Mouse (Mus musculus): Measurements from ENCODE around the gene Chmp2a. TPM values are rescaled to one million over a fixed set of nuclear protein-coding genes. Genes with fewer than 3 reads are reported as not detected.

The Chmp2a gene
- total RNA-seq, 2 experiments from 2014 or later, result 114 to 123 TPM

DNA sequence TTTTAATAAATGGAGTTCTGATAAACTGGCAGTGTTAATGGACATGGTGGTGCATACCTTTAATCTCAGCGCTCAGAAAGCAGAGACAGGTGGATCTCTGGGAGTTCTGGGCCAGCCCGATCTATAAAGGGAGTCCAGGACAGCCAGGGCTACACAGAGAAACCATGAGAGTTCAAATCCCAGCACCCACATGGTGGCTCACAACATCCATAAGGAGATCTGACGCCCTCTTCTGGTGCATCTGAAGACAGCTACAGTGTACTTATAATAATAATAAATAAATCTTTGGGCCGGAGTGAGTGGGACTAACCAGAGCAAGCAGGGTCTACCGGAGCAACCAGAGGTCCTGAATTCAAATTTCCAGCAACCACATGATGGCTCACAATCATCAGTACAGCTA, 31.2 kb downstream of the Chmp2a start:
- DNase-seq, result no peak

DNA sequence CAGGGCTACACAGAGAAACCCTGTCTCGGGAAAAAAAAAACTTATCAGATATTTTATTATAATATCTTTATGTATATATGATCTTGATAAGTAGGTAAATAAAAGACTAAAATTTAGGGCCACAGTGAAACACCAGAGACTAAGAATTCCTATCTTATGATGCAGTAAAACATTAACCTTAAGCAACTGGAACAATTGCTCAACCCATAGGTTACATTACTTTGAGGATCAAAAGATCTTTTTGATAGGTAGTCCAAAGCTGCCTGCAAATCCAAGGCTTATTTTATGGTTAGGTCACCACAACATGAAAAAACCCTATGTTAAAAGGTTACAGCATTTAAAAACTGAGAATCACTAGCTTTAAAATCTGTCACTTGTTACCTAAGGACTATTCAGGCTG, 33.0 kb downstream of the Chmp2a start:
- DNase-seq, result no peak

DNA sequence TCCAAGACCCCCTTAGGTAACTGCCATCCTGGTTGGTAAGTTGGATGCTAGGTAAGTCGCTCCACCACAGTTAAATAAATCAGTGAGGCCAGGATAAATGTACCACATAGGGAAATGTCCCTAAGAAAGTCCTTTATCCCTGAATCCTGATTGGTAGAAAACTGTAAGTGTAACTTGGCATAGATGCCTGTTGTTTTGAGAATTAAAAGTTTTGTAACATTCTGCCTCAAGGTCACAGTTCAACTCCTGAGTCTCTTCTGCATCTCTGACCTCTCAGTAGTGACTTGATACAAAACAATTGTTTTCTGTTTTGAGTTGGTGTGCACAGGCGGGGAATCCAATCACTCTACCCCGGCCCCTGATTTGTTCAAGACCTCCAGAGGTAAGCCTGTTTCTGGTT, 35.8 kb downstream of the Chmp2a start, which contains the start of gene Trim28:
Gene Trim28, plus strand, starts transcription at position 264 of the 400 bp plus-strand sequence.
- no peak for DNase-seq

DNA sequence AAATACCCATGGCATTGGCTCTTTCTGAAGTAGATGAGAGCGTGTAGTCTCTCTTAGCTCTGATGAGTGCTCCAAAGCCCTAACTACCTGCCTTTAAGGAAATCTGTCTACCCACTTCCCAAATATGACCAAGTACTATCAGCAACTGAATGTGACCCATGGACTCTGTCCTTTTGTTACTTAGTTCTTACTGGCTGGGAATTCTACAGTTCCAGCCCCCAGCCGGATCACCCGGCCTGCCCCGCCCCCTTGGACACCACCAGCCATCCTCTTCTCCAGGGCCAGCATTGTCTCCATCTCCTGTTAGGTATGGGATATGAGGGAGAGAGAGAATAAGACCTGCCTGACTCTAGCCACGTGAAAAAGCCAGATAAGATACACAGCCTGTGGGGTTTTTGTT, 36.6 kb downstream of the Chmp2a start, which contains the start of gene Slc27a5:
Gene Slc27a5, minus strand, starts transcription at position 140 of the 400 bp plus-strand sequence.
- DNase-seq, result no peak

DNA sequence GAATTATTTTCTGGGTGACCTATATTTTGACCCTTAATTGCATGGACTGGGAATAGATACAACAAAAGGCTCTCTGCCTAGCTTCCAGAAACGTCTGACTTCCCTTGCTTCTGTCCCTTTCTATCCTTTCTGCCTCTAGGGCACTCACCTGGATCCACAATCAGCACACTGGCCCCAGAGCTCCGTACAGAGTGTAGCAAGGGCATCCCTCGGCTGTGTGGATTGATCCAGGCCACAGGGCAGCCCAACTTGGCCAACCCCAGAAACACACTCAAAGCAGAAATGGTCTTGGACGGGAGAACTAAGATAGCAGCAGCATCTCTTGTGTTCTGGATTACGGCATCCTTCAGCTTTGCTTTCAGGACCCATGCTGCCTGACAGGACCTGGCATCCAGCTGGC, 37.4 kb downstream of the Chmp2a start:
- DNase-seq, result no peak

DNA sequence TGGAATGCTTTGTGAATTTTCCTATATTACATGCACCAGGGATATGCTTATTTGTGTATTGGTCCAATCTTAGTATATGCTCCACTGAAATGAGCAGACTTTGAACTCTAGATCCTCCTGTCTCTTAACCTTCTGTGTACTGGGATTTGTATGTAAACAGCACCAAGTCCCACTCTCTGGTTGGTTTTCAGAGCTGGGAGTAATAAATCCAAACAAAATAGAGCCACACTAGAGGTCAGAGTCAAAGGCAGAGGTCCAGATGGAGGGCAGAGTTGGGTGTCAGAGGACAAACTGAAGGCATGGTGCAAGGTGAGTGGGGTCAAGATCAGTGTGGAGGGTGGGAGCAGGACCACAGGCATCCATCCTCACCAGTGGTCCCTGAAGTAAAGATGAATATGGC, 38.7 kb downstream of the Chmp2a start:
- no peak for DNase-seq

DNA sequence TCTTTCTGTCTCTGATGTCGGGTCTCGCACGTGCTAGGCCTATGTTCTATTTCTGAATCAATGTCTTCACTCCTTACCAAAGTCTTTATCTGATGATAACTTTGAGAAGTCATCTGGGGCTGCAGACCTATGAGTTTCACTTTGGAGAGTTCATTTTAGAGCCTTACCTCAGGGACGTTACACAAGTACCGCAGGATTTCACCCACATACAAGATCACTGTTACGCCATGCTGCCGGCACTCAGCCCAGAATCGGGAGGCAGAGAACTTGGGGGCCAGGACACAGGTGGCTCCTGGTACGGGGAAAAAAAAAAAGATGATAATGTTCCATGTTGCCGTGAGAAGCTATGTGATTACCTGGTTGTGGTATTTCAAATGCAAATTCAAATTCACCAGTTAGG, 41.5 kb downstream of the Chmp2a start:
- no peak for DNase-seq

DNA sequence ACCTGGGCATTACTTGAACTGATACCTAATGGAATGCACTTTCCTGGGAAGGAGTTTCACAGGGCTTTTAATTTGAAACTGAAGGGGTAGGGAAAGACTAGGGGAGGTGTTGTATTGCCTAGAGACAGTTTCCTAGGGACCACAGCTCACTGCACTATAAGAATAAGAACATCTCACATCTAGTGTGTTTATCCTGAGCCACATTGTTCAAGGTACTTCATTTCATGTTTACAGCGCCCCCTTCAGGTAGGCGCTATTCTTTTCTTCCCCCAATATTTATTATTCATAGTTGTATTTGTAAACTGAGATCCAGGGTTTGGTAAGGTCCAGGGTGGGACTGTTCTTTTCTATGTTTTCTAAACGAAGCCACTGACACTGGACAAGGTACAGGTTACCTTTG, 42.4 kb downstream of the Chmp2a start:
- DNase-seq, result no peak

DNA sequence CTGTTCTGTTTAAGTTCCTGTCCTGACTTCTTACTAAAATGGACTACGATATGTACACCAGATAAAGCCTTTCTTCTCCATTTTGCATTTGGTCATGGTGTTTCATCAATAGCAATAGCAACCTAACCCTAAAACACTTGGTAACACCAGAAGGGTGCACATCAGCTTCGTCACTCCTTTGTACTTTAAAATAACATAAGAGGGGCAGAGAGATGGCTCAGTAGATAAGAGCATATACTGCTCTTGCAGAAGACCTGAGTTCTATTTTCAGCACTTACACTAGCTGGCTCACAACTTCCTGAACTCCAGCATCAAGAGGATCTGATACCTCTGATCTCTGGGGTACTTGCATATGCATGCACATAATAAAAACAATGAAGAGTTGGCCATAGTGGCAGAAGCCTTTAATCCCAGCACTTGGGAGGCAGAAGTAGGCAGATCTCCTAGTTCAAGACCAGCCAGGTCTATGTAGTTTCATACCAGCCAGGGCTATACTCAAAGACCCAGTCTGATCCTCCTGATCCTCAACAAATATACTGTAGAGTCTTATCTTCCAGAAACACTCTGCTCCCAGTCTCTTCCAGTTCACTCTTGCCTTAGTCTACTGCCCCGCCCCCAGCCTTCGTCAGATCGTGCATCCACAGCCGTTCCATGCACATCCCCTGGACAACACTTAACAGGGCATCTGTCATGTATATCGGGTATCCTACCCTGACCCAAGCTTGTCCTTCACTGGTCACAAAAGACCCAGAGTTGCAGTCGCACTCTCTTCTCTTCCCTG, 47.0 kb downstream of the Chmp2a start:
- no peak for DNase-seq

DNA sequence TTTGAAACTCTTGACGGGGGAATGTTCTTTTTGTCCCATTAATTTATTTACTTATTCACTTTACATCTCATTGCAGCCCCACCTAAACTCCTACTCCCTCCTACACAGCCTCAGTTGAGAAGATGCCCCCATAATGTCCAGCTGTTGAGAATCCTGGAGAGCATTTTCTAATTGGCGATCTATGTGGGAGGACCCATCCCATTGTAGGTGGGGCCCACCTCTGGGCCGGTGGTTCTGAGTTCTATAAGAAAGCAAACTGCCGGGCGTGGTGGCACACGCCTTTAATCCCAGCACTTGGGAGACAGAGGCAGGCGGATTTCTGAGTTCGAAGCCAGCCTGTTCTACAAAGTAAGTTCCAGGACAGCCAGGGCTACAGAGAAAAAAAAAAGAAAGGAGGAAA, 47.7 kb downstream of the Chmp2a start:
- DNase-seq, result no peak

DNA sequence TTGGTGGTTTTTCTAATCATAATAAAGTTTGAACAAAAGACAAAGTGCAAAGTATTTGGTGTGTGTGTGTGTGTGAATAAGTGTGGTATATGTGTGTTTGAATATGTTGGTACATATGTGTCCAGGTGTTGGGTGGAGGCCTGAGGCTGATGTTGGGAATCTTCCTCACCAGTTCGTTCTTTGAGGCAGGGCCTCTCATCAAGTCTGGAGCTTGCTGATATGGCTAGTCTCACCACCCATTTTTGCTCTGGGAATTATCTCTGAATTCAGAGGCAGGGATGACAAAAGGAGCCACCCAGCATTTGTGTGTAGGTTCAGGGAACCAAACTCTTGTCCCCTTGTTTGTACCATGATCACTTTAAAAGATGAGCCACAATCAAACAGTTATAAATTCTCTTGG, 48.9 kb downstream of the Chmp2a start:
- DNase-seq, result no peak

Other genes with a start within 250 kb of the Chmp2a start
- gene Zscan18, start 231.2 kb downstream of the Chmp2a start, total RNA-seq (2021), result 1 to 10 TPM; 3.6 to 4.9 TPM
- 1 to 10 TPM; 5.8 to 8.9 TPM for gene Zfp329, start 215.9 kb downstream of the Chmp2a start, total RNA-seq (2021)
- gene Zfp110, start 200.0 kb downstream of the Chmp2a start, total RNA-seq (2021), result 10 to 100 TPM in 1 of 2 experiments, 1 to 10 TPM in 1; 9.8 to 13.4 TPM
- 1 to 10 TPM; 2.1 to 3.0 TPM for gene Zfp128, start 153.6 kb downstream of the Chmp2a start, total RNA-seq (2021)
- 1 to 10 TPM; 2.9 to 4.5 TPM for gene Zscan22, start 137.0 kb downstream of the Chmp2a start, total RNA-seq (2021)
- gene Rps5, start 112.5 kb downstream of the Chmp2a start, total RNA-seq (2021), result 100 to 1,000 TPM; 858 to 886 TPM
- gene Rnf225, start 107.4 kb downstream of the Chmp2a start, total RNA-seq (2021), result under 1 TPM; 0.26 to 0.34 TPM
- gene Zfp324, start 69.0 kb downstream of the Chmp2a start, total RNA-seq (2021), result 1 to 10 TPM; 2.8 to 4.8 TPM
- gene Zfp446, start 57.0 kb downstream of the Chmp2a start, total RNA-seq (2021), result 1 to 10 TPM; 2.1 to 3.8 TPM
- under 1 TPM in 1 of 2 experiments, not detected in 1; 0.16 TPM for gene Slc27a5, start 36.6 kb downstream of the Chmp2a start, total RNA-seq (2021)
- gene Trim28, start 35.7 kb downstream of the Chmp2a start, total RNA-seq (2021), result 100 to 1,000 TPM; 118 to 161 TPM
- gene Zbtb45, start 24.8 kb downstream of the Chmp2a start, total RNA-seq (2021), result 1 to 10 TPM; 5.5 to 6.6 TPM
- 100 to 1,000 TPM; 153 to 168 TPM for gene Ube2m, start 3.5 kb upstream of the Chmp2a start, total RNA-seq (2021)
- 1 to 10 TPM; 1.2 to 1.5 TPM for gene Mzf1, start 20.0 kb upstream of the Chmp2a start, total RNA-seq (2021)
- gene Vmn1r85, start 60.4 kb upstream of the Chmp2a start, total RNA-seq (2021), result not detected
- not detected for gene Vmn1r86, start 85.1 kb upstream of the Chmp2a start, total RNA-seq (2021)
- not detected for gene Vmn1r87, start 105.3 kb upstream of the Chmp2a start, total RNA-seq (2021)
- under 1 TPM; 0.07 to 0.11 TPM for gene Vmn1r88, start 124.8 kb upstream of the Chmp2a start, total RNA-seq (2021)
- gene Vmn1r89, start 178.2 kb upstream of the Chmp2a start, total RNA-seq (2021), result not detected
- 10 to 100 TPM in 1 of 2 experiments, 1 to 10 TPM in 1; 9.6 to 16.5 TPM for gene Lig1, start 242.5 kb upstream of the Chmp2a start, total RNA-seq (2021)
- gene Zswim9, start 243.9 kb upstream of the Chmp2a start, total RNA-seq (2021), result 1 to 10 TPM; 5.4 to 7.0 TPM

Data from gastrocnemius, postnatal 10 days (tissue).